Mouse (Mus musculus) heart, postnatal 10 days (tissue): ENCODE measurements at regions not wholly inside any gene's neighbourhood (a gene's known extent, or its start where the extent isn't known, plus 50 kb on each side); places are given as distances from the start of the nearest gene placed in this dataset.

Experiments used
- DNase-seq, 2 experiments: peaks; one replicate each; pipeline ENCODE4 v3.0.0; 2021
- intact Hi-C: fragments of 180-260 bp; cut with DNase I; formaldehyde crosslinking; loops from one replicate; pipeline ENCODE4 v1.15.1; 2025

DNA sequence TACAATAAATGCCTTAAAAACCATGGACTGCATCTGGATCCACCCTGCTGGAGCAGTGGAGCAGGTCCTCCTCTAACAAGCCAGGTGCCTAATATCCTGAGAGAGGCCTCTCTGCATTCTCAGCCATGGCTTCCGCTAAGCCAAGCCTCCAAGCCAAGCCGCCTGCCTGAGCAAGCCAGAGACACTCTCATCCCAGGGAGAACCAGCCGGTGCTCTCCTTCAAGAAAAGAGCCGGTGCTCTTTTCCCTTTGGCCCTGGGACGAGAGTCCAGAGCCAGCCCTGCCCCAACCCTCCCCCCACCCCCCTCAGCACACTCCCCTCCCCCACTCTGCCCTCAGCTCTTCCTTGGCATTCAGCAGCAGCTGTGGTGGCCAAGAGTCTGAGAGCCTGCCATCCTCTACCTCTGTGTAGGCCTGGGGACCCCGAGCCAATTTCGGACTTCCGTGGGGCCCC, 56.3 kb upstream of the Cep85l start:
- DNase-seq: peak in 1 of 2 experiments; percentile 18
- intact Hi-C loops: loop anchor here (2.0 kb wide), 1 partner anchor 73 kb away; no protein-coding TSS in a partner anchor

DNA sequence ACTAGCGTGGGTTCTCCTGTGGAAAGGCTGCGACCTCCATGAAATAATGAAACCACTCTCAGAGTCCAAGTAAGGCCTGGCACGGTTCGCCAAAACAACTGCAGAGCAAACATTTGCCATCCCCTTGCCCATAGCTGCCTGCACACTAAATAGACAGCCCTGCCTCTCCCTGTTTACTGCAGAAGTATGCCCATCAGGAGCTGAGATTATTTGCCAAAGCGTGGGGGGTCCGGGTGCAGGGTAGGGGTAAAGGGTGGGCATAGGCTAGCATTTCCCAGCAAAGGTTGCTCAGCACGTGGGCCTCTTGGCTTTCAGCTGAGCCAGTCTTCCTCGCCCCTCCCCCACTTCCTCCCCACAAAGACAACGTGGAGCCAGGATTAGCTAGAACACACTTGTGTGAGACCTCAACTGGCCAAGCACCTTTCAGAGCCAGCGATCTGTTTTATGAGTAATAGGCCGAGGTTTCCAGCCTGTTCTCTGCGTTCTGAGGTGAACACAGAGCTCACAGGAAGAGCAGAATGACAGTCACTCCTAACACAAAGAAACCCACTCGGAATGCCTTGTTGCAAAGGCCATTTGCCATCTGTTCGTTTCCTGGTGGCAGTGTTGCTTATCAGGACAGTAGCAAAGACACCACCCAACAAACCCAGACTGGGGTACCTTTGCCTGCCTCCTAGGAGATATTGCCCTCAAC, 55.6 kb upstream of the Cep85l start:
- intact Hi-C loops: no loop called here
- peak; percentile 92 for DNase-seq

GRCm38 (mm10) chr10:53434376-53435171, 54.8 kb upstream of the Cep85l start:
- no peak for DNase-seq
- intact Hi-C loops: no loop called here

DNA sequence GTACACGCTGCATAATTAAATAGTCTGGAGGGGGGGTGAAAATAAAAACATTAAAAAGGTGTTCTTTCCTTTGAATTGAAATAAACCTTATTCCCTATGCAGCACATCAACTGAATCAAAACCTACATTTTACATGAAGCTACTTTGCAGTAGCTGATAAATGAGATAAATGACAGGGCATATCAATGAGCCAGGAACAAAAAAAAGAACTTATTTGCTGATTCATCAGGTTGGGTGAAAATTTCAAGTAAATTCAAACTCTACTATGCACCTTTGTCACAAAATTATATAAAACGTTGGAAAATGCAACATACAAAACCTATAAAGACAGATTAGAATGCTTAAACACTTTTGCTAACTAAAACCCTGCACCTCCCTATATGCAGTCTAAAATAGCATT, 53.0 kb upstream of the Cep85l start:
- DNase-seq: no peak
- intact Hi-C loops: no loop called here

- DNase-seq: no peak
- intact Hi-C loops: no loop called here
Observed at GRCm38 (mm10) chr10:53429539-53430344, 50.0 kb upstream of the Cep85l start.
